Mouse (Mus musculus) CD4-positive, CD25-positive, alpha-beta regulatory T cell, adult 2 months (primary cell): Measurements from ENCODE around the gene Pias4.

Source experiments
- DNase-seq: peaks from one replicate; pipeline ENCODE4 v3.0.0-alpha.2; 2012; ENCODE audit warnings: low read depth, low spot score

Pias4 gene

GRCm38 (mm10) chr10:81167200-81168086, at the start of gene Pias4:
Pias4 (minus strand) TSS chr10:81167923.
- peak; percentile 100 for DNase-seq

GRCm38 (mm10) chr10:81217267-81217666, 49.5 kb upstream of the Pias4 start:
- peak; percentile 75 for DNase-seq

GRCm38 (mm10) chr10:81216810-81217209, 49.1 kb upstream of the Pias4 start:
- DNase-seq, result no peak

GRCm38 (mm10) chr10:81216260-81216659, 48.5 kb upstream of the Pias4 start:
- DNase-seq, result no peak

GRCm38 (mm10) chr10:81210154-81210553, 42.4 kb upstream of the Pias4 start:
- DNase-seq, result peak; percentile 26

GRCm38 (mm10) chr10:81204137-81204536, 36.4 kb upstream of the Pias4 start:
- DNase-seq, result no peak

GRCm38 (mm10) chr10:81202978-81203720, 35.4 kb upstream of the Pias4 start:
- DNase-seq, result peak; percentile 39

- no peak for DNase-seq
Measured at GRCm38 (mm10) chr10:81201807-81202758, 34.4 kb upstream of the Pias4 start, which contains the start of gene Nmrk2. Nmrk2 (minus strand) TSS chr10:81202051.

GRCm38 (mm10) chr10:81200605-81201287, 33.0 kb upstream of the Pias4 start:
- no peak for DNase-seq

- no peak for DNase-seq
Measured at GRCm38 (mm10) chr10:81200141-81200540, 32.4 kb upstream of the Pias4 start.

- DNase-seq, result no peak
Measured at GRCm38 (mm10) chr10:81198990-81199389, 31.3 kb upstream of the Pias4 start.

GRCm38 (mm10) chr10:81198230-81198629, 30.5 kb upstream of the Pias4 start:
- DNase-seq, result peak; percentile 84

- DNase-seq, result no peak
Measured at GRCm38 (mm10) chr10:81197305-81197704, 29.6 kb upstream of the Pias4 start.

- DNase-seq, result no peak
Measured at GRCm38 (mm10) chr10:81196470-81197065, 28.8 kb upstream of the Pias4 start.

GRCm38 (mm10) chr10:81195300-81195699, 27.6 kb upstream of the Pias4 start:
- peak; percentile 19 for DNase-seq

GRCm38 (mm10) chr10:81193991-81194774, 26.5 kb upstream of the Pias4 start:
- DNase-seq, result peak; percentile 77

- DNase-seq, result no peak
Measured at GRCm38 (mm10) chr10:81192968-81193501, 25.3 kb upstream of the Pias4 start.

- DNase-seq, result peak; percentile 95
Measured at GRCm38 (mm10) chr10:81192270-81192967, 24.7 kb upstream of the Pias4 start.
